Mouse (Mus musculus) G1E (cell line): Measurements from ENCODE around the gene Zbtb9.

Experiments used
- CTCF ChIP-seq: IDR thresholded peaks from 2 replicates; pipeline ENCODE4 v1.5.1; 2012; ENCODE audit warnings: low read depth, low read length, inconsistent platforms, mixed read lengths
- GATA1 ChIP-seq: IDR thresholded peaks from 2 replicates; pipeline ENCODE4 v1.6.1; 2012; ENCODE audit warnings: borderline replicate concordance, low read length, inconsistent platforms, mixed read lengths
- GATA2 ChIP-seq: IDR thresholded peaks from 2 replicates; pipeline ENCODE4 v1.6.1; 2012; ENCODE audit warnings: low read depth, low read length, inconsistent platforms, borderline replicate concordance
- POLR2AphosphoS5 ChIP-seq: IDR thresholded peaks from 2 replicates; pipeline ENCODE4 v1.6.1; 2012; ENCODE audit warnings: low read depth, low read length, inconsistent platforms; ENCODE audit not compliant: insufficient replicate concordance
- TAL1 ChIP-seq: conservative IDR thresholded peaks from 2 replicates; pipeline ENCODE4 v1.6.1; 2012; ENCODE audit warnings: low read depth, low read length, inconsistent platforms, mixed read lengths

- TF ChIP-seq CTCF (no peak), GATA1 (no peak), POLR2AphosphoS5 (no peak), TAL1 (no peak), GATA2 (no peak)
These were observed 8.1 kb downstream of the Zbtb9 start for GRCm38 (mm10) chr17:26981050-26981449.
